Mouse (Mus musculus): ENCODE measurements around the gene Thsd7b.

The Thsd7b gene

GRCm38 (mm10) chr1:129519751-129520150, 246.6 kb downstream of the Thsd7b start:
- no peak for DNase-seq (ENCODE audit: low read depth, low spot score)

GRCm38 (mm10) chr1:129526967-129527366, 253.9 kb downstream of the Thsd7b start:
- no peak for DNase-seq (ENCODE audit: low read depth, low spot score)

- no peak for DNase-seq (ENCODE audit: low read depth, low spot score)
Measured at GRCm38 (mm10) chr1:129532206-129532605, 259.1 kb downstream of the Thsd7b start.

- DNase-seq (ENCODE audit: low read depth, low spot score): no peak
Measured at GRCm38 (mm10) chr1:129538508-129538907, 265.4 kb downstream of the Thsd7b start.

GRCm38 (mm10) chr1:129538970-129539369, 265.9 kb downstream of the Thsd7b start:
- DNase-seq (ENCODE audit: low read depth, low spot score): no peak

GRCm38 (mm10) chr1:129540751-129541150, 267.6 kb downstream of the Thsd7b start:
- no peak for DNase-seq (ENCODE audit: low read depth, low spot score)

- DNase-seq (ENCODE audit: low read depth, low spot score): no peak
Measured at GRCm38 (mm10) chr1:129542563-129543146, 269.6 kb downstream of the Thsd7b start.

- no peak for DNase-seq (ENCODE audit: low read depth, low spot score)
Measured at GRCm38 (mm10) chr1:129543169-129543568, 270.1 kb downstream of the Thsd7b start.

GRCm38 (mm10) chr1:129558054-129558453, 285.0 kb downstream of the Thsd7b start:
- DNase-seq (ENCODE audit: low read depth, low spot score): no peak

GRCm38 (mm10) chr1:129559137-129559536, 286.0 kb downstream of the Thsd7b start:
- no peak for DNase-seq (ENCODE audit: low read depth, low spot score)

- no peak for DNase-seq (ENCODE audit: low read depth, low spot score)
Measured at GRCm38 (mm10) chr1:129559812-129560211, 286.7 kb downstream of the Thsd7b start.

GRCm38 (mm10) chr1:129562707-129563106, 289.6 kb downstream of the Thsd7b start:
- DNase-seq (ENCODE audit: low read depth, low spot score): no peak

GRCm38 (mm10) chr1:129570522-129570921, 297.4 kb downstream of the Thsd7b start:
- DNase-seq (ENCODE audit: low read depth, low spot score): no peak

- DNase-seq (ENCODE audit: low read depth, low spot score): no peak
Measured at GRCm38 (mm10) chr1:129579955-129580354, 306.9 kb downstream of the Thsd7b start.

GRCm38 (mm10) chr1:129586635-129587034, 313.5 kb downstream of the Thsd7b start:
- no peak for DNase-seq (ENCODE audit: low read depth, low spot score)

GRCm38 (mm10) chr1:129589366-129590002, 316.4 kb downstream of the Thsd7b start:
- DNase-seq (ENCODE audit: low read depth, low spot score): no peak

GRCm38 (mm10) chr1:129595447-129595846, 322.3 kb downstream of the Thsd7b start:
- DNase-seq (ENCODE audit: low read depth, low spot score): no peak

GRCm38 (mm10) chr1:129600933-129601332, 327.8 kb downstream of the Thsd7b start:
- DNase-seq (ENCODE audit: low read depth, low spot score): no peak

GRCm38 (mm10) chr1:129602284-129602683, 329.2 kb downstream of the Thsd7b start:
- DNase-seq (ENCODE audit: low read depth, low spot score): no peak

GRCm38 (mm10) chr1:129608395-129608794, 335.3 kb downstream of the Thsd7b start:
- no peak for DNase-seq (ENCODE audit: low read depth, low spot score)

- DNase-seq (ENCODE audit: low read depth, low spot score): no peak
Measured at GRCm38 (mm10) chr1:129616080-129616479, 343.0 kb downstream of the Thsd7b start.

- no peak for DNase-seq (ENCODE audit: low read depth, low spot score)
Measured at GRCm38 (mm10) chr1:129619440-129620301, 346.6 kb downstream of the Thsd7b start.

GRCm38 (mm10) chr1:129624519-129624918, 351.4 kb downstream of the Thsd7b start:
- DNase-seq (ENCODE audit: low read depth, low spot score): no peak
